Mouse (Mus musculus): ENCODE measurements around the gene Trip10. TPM values are rescaled to one million over a fixed set of nuclear protein-coding genes. Genes with fewer than 3 reads are reported as not detected.

Trip10 gene
- polyA plus RNA-seq, 1 experiment from 2014 or later = 41.6 TPM

- Histone ChIP-seq H3K4me3 (no peak overlapping the region), H3K4me1 (replicated peaks) (peaks cover 12% of the 10 kb centered on the region), H3K36me3 (no peaks in the 10 kb centered on the region), H3K9ac (no peak overlapping the region), H3K4me2 (no peak overlapping the region), H3K27me3 (replicated peaks) (peaks cover 34% of the 10 kb centered on the region), H3K9me3 (replicated peaks) (no peaks in the 10 kb centered on the region), H3K27ac (ENCODE audit: poor library complexity, severe bottlenecking) (no peak overlapping the region)
- ATAC-seq (ENCODE audit: insufficient number of reproducible peaks, low FRiP score) = no peak
- WGBS = 50% methylated on average over 9 of the region's 9 CpGs
Measured at GRCm38 (mm10) chr17:57279591-57280224, 30.5 kb downstream of the Trip10 start.

GRCm38 (mm10) chr17:57280411-57280810, 31.2 kb downstream of the Trip10 start:
- Histone ChIP-seq H3K36me3 (no peaks in the 10 kb centered on the region), H3K9ac (no peak overlapping the region), H3K27me3 (replicated peaks) (peaks cover 28% of the 10 kb centered on the region), H3K4me2 (no peak overlapping the region), H3K4me1 (replicated peaks) (peaks cover 7% of the 10 kb centered on the region), H3K4me3 (no peak overlapping the region), H3K27ac (ENCODE audit: poor library complexity, severe bottlenecking) (no peak overlapping the region), H3K9me3 (replicated peaks) (no peaks in the 10 kb centered on the region)
- ATAC-seq (ENCODE audit: insufficient number of reproducible peaks, low FRiP score) = no peak
- WGBS = 59% methylated on average over 3 of the region's 3 CpGs

GRCm38 (mm10) chr17:57283906-57284305, 34.7 kb downstream of the Trip10 start:
- Histone ChIP-seq H3K9ac (no peak overlapping the region), H3K4me1 (replicated peaks) (no peaks in the 10 kb centered on the region)

GRCm38 (mm10) chr17:57285077-57285476, 35.8 kb downstream of the Trip10 start:
- Histone ChIP-seq H3K27ac (ENCODE audit: poor library complexity, severe bottlenecking) (no peak overlapping the region), H3K4me2 (no peak overlapping the region), H3K9me3 (replicated peaks) (peaks cover 3% of the 10 kb centered on the region), H3K9ac (no peak overlapping the region), H3K27me3 (replicated peaks) (peaks cover 7% of the 10 kb centered on the region; the same call in 1 of the 2 replicates), H3K4me3 (no peak overlapping the region), H3K36me3 (no peaks in the 10 kb centered on the region), H3K4me1 (replicated peaks) (no peaks in the 10 kb centered on the region)
- no peak for ATAC-seq (ENCODE audit: insufficient number of reproducible peaks, low FRiP score)
- WGBS = 58% methylated on average over 2 of the region's 2 CpGs

More at GRCm38 (mm10) chr17:57283906-57284305, 34.7 kb downstream of the Trip10 start:
- 76% methylated on average over 5 of the region's 5 CpGs for WGBS
- no peak for ATAC-seq (ENCODE audit: insufficient number of reproducible peaks, low FRiP score)
- Histone ChIP-seq H3K4me2 (no peak overlapping the region), H3K36me3 (no peaks in the 10 kb centered on the region), H3K4me3 (no peak overlapping the region), H3K27ac (ENCODE audit: poor library complexity, severe bottlenecking) (no peak overlapping the region), H3K9me3 (replicated peaks) (no peaks in the 10 kb centered on the region), H3K27me3 (replicated peaks) (peaks cover 19% of the 10 kb centered on the region)

GRCm38 (mm10) chr17:57286718-57287355, 37.6 kb downstream of the Trip10 start:
- peaks cover 3% of the 10 kb centered on the region for H3K9me3 ChIP-seq (replicated peaks)
- 67% methylated on average over 8 of the region's 8 CpGs for WGBS

GRCm38 (mm10) chr17:57289252-57289651, 40.0 kb downstream of the Trip10 start:
- 79% methylated on average over 5 of the region's 5 CpGs for WGBS
- peak overlapping the region; percentile 56; the same call in 1 of the 2 replicates for H3K27ac ChIP-seq (ENCODE audit: poor library complexity, severe bottlenecking)
- H3K4me2 ChIP-seq = no peak overlapping the region
- H3K9ac ChIP-seq = no peak overlapping the region
- no peak for ATAC-seq (ENCODE audit: insufficient number of reproducible peaks, low FRiP score)
- no peaks in the 10 kb centered on the region for H3K27me3 ChIP-seq (replicated peaks)
- H3K36me3 ChIP-seq = no peaks in the 10 kb centered on the region
- H3K9me3 ChIP-seq (replicated peaks) = peaks cover 3% of the 10 kb centered on the region
- no peaks in the 10 kb centered on the region for H3K4me1 ChIP-seq (replicated peaks)
- H3K4me3 ChIP-seq = no peak overlapping the region

More at GRCm38 (mm10) chr17:57286718-57287355, 37.6 kb downstream of the Trip10 start:
- Histone ChIP-seq H3K27ac (ENCODE audit: poor library complexity, severe bottlenecking) (no peak overlapping the region), H3K4me3 (no peak overlapping the region), H3K4me2 (no peak overlapping the region), H3K4me1 (replicated peaks) (no peaks in the 10 kb centered on the region), H3K36me3 (no peaks in the 10 kb centered on the region), H3K27me3 (replicated peaks) (0 out of 2 replicates have a peak, but pooled peaks cover 6% of the 10 kb centered on the region), H3K9ac (no peak overlapping the region)
- no peak for ATAC-seq (ENCODE audit: insufficient number of reproducible peaks, low FRiP score)

GRCm38 (mm10) chr17:57290001-57290670, 40.9 kb downstream of the Trip10 start:
- H3K9ac ChIP-seq = no peak overlapping the region
- H3K27me3 ChIP-seq (replicated peaks) = no peaks in the 10 kb centered on the region
- H3K4me2 ChIP-seq = 0 out of 2 replicates have a peak overlapping the region, but pooled peaks have one; percentile 3
- peaks cover 3% of the 10 kb centered on the region for H3K9me3 ChIP-seq (replicated peaks)
- peak; percentile 66 for ATAC-seq (ENCODE audit: insufficient number of reproducible peaks, low FRiP score)
- no peaks in the 10 kb centered on the region for H3K4me1 ChIP-seq (replicated peaks)
- H3K36me3 ChIP-seq = no peaks in the 10 kb centered on the region
- no peak overlapping the region for H3K4me3 ChIP-seq
- 58% methylated on average over 9 of the region's 9 CpGs for WGBS
- peak overlapping the region; percentile 56; the same call in 1 of the 2 replicates for H3K27ac ChIP-seq (ENCODE audit: poor library complexity, severe bottlenecking)

GRCm38 (mm10) chr17:57290671-57291055, 41.4 kb downstream of the Trip10 start:
- H3K9me3 ChIP-seq (replicated peaks) = peaks cover 3% of the 10 kb centered on the region
- peak overlapping the region; percentile 0; the same call in 1 of the 2 replicates for H3K27ac ChIP-seq (ENCODE audit: poor library complexity, severe bottlenecking)
- no peaks in the 10 kb centered on the region for H3K4me1 ChIP-seq (replicated peaks)
- H3K4me3 ChIP-seq = no peak overlapping the region
- 0 out of 2 replicates have a peak overlapping the region, but pooled peaks have one; percentile 3 for H3K4me2 ChIP-seq
- no peaks in the 10 kb centered on the region for H3K27me3 ChIP-seq (replicated peaks)
- no peak for ATAC-seq (ENCODE audit: insufficient number of reproducible peaks, low FRiP score)
- H3K9ac ChIP-seq = no peak overlapping the region
- no peaks in the 10 kb centered on the region for H3K36me3 ChIP-seq
- WGBS = 51% methylated on average over 7 of the region's 7 CpGs

GRCm38 (mm10) chr17:57292302-57292701, 43.0 kb downstream of the Trip10 start:
- H3K36me3 ChIP-seq = no peaks in the 10 kb centered on the region
- H3K27me3 ChIP-seq (replicated peaks) = no peaks in the 10 kb centered on the region
- peaks cover 3% of the 10 kb centered on the region for H3K9me3 ChIP-seq (replicated peaks)
- H3K27ac ChIP-seq (ENCODE audit: poor library complexity, severe bottlenecking) = no peak overlapping the region
- H3K4me1 ChIP-seq (replicated peaks) = no peaks in the 10 kb centered on the region
- H3K9ac ChIP-seq = no peak overlapping the region
- no peak for ATAC-seq (ENCODE audit: insufficient number of reproducible peaks, low FRiP score)
- no peak overlapping the region for H3K4me3 ChIP-seq
- no peak overlapping the region for H3K4me2 ChIP-seq
- 73% methylated on average over 2 of the region's 2 CpGs for WGBS

- H3K4me3 ChIP-seq = no peak overlapping the region
- H3K4me2 ChIP-seq = no peak overlapping the region
- peaks cover 3% of the 10 kb centered on the region for H3K9me3 ChIP-seq (replicated peaks)
- no peak overlapping the region for H3K9ac ChIP-seq
- no peaks in the 10 kb centered on the region for H3K4me1 ChIP-seq (replicated peaks)
- WGBS = 88% methylated on average over 9 of the region's 9 CpGs
- H3K27ac ChIP-seq (ENCODE audit: poor library complexity, severe bottlenecking) = no peak overlapping the region
- ATAC-seq (ENCODE audit: insufficient number of reproducible peaks, low FRiP score) = no peak
- no peaks in the 10 kb centered on the region for H3K36me3 ChIP-seq
- H3K27me3 ChIP-seq (replicated peaks) = no peaks in the 10 kb centered on the region
Measured at GRCm38 (mm10) chr17:57292968-57293367, 43.7 kb downstream of the Trip10 start.

GRCm38 (mm10) chr17:57295935-57296334, 46.7 kb downstream of the Trip10 start:
- 88% methylated on average over 9 of the region's 9 CpGs for WGBS
- no peak for ATAC-seq (ENCODE audit: insufficient number of reproducible peaks, low FRiP score)

More at GRCm38 (mm10) chr17:57295935-57296334, 46.7 kb downstream of the Trip10 start:
- Histone ChIP-seq H3K27me3 (replicated peaks) (no peaks in the 10 kb centered on the region), H3K4me2 (no peak overlapping the region), H3K9me3 (replicated peaks) (no peaks in the 10 kb centered on the region), H3K4me1 (replicated peaks) (no peaks in the 10 kb centered on the region), H3K4me3 (no peak overlapping the region), H3K36me3 (no peaks in the 10 kb centered on the region), H3K27ac (ENCODE audit: poor library complexity, severe bottlenecking) (no peak overlapping the region), H3K9ac (no peak overlapping the region)

Measured in heart, embryonic 12.5 days (tissue).